Mouse (Mus musculus) liver, embryonic 14.5 days (tissue): ENCODE data around the gene C2cd2l. TPM values are rescaled to one million over a fixed set of nuclear protein-coding genes. Genes with fewer than 3 reads are reported as not detected.

Experiments
- ATAC-seq: fragments of 200-750 bp; cut with Nextera tagmentation; 2 replicates; pipeline ENCODE4 v1.8.0; 2017; ENCODE audit warnings: moderate number of reproducible peaks, mild to moderate bottlenecking, moderate library complexity; ENCODE audit not compliant: insufficient read depth
- DNase-seq, 3 experiments: peaks; one replicate each; pipeline ENCODE4 v3.0.0-alpha.2; 2012 to 2013; ENCODE audit warnings: low read depth in 3 of 3, low spot score in 3 of 3
- H3K27ac ChIP-seq: fragments of 300-500 bp; sonication (generic); 2 replicates; pipeline ENCODE4 v1.5.1; 2014; ENCODE audit warnings: moderate library complexity, mild to moderate bottlenecking, control low read depth, inconsistent platforms
- H3K27me3 ChIP-seq: fragments of 300-500 bp; sonication (generic); 2 replicates; pipeline ENCODE4 v1.6.1; 2014; ENCODE audit warnings: mild to moderate bottlenecking, low read length, moderate library complexity; ENCODE audit not compliant: control insufficient read depth, insufficient read depth
- H3K36me3 ChIP-seq: fragments of 300-500 bp; sonication (generic); replicated peaks from 2 replicates; pipeline ENCODE4 v1.6.1; 2014; ENCODE audit warnings: low read depth; ENCODE audit not compliant: control insufficient read depth, insufficient read depth
- H3K4me1 ChIP-seq, 2 experiments: fragments of 200-500 bp in 1 of 2; fragments of 300-500 bp in 1 of 2; sonication (generic) in 1 of 2; replicated peaks; 2 replicates each; pipeline ENCODE4 v1.6.1; 2012 to 2014; ENCODE audit warnings: antibody characterized with exemption in 1 of 2, inconsistent platforms in 1 of 2, low read length in 1 of 2; ENCODE audit not compliant: control insufficient read depth in 2 of 2, insufficient read depth in 2 of 2
- H3K4me2 ChIP-seq: fragments of 300-500 bp; sonication (generic); 2 replicates; pipeline ENCODE4 v1.6.1; 2014; ENCODE audit warnings: low read depth, mild to moderate bottlenecking, control low read depth, moderate library complexity
- H3K4me3 ChIP-seq, 2 experiments: fragments of 200-500 bp in 1 of 2; fragments of 300-500 bp in 1 of 2; sonication (generic) in 1 of 2; 2 replicates each; pipeline ENCODE4 v1.5.1; 2012 to 2014; ENCODE audit warnings: low read depth in 2 of 2, low read length in 2 of 2, mild to moderate bottlenecking in 2 of 2, control low read depth in 1 of 2, inconsistent platforms in 1 of 2, moderate library complexity in 1 of 2; ENCODE audit not compliant: insufficient read depth in 1 of 2
- H3K9ac ChIP-seq: fragments of 300-500 bp; sonication (generic); replicated peaks from 2 replicates; pipeline ENCODE4 v1.6.1; 2014; ENCODE audit warnings: mild to moderate bottlenecking, control low read depth, moderate library complexity
- H3K9me3 ChIP-seq: fragments of 300-500 bp; sonication (generic); 2 replicates; pipeline ENCODE4 v1.6.1; 2016; ENCODE audit warnings: low read length, mixed read lengths; ENCODE audit not compliant: control insufficient read depth
- CTCF ChIP-seq: IDR thresholded peaks from 2 replicates; pipeline ENCODE4 v1.5.1; 2016; ENCODE audit warnings: antibody characterized with exemption, low read depth, control low read depth
- EP300 ChIP-seq: IDR thresholded peaks from 2 replicates; pipeline ENCODE4 v1.6.1; 2016; ENCODE audit warnings: antibody characterized with exemption, low read depth
- WGBS: fragments of 180-500 bp; shearing (Covaris S2); extraction: QIAGEN DNeasy Blood & Tissue Kit; methylation state at CpG from one replicate; pipeline ENCODE4 v1.1.7; 2014; ENCODE audit not compliant: insufficient replicate concordance; 5-methylcytosine and 5-hydroxymethylcytosine counted together
- polyA plus RNA-seq, 2 experiments: library from polyadenylated mRNA; depleted of rRNA in 1 of 2; stranded (reverse) in 1 of 2; unstranded in 1 of 2; fragments of >200 nt; fragmentation: Nextera tagmentation in 1 of 2; extraction: Ambion mirVana in 1 of 2; gene quantifications; 2 replicates each; pipeline versions ENCODE4 v1.2.1 to v1.2.3; 2012 to 2014

C2cd2l gene
- polyA plus RNA-seq, 2 experiments = 7.4 to 13.0 TPM

GRCm38 (mm10) chr9:44269077-44269476 is 51.0 kb downstream of the C2cd2l start:
- H3K9me3 ChIP-seq = no peaks in the 10 kb centered on the region
- WGBS = 69% methylated on average over 3 of the region's 3 CpGs
- DNase-seq (peak in 1 of 3 experiments; percentile 47), ATAC-seq (no peak)
- peaks cover 3 to 18% of the 10 kb centered on the region in 2 experiments; a peak in 2 of 4 replicates for H3K4me1 ChIP-seq
- H3K4me3 ChIP-seq = no peak overlapping the region
- no peak overlapping the region; the same call in 1 of the 2 replicates for H3K4me2 ChIP-seq
- H3K36me3 ChIP-seq = peaks cover 11% of the 10 kb centered on the region; the same call in 1 of the 2 replicates
- TF ChIP-seq CTCF (peak; percentile 81), EP300 (no peak)
- H3K27me3 ChIP-seq = no peaks in the 10 kb centered on the region
- H3K9ac ChIP-seq = no peak overlapping the region
- H3K27ac ChIP-seq = no peak overlapping the region

GRCm38 (mm10) chr9:44268432-44268831 is 51.7 kb downstream of the C2cd2l start, which contains the start of gene Nlrx1:
Gene Nlrx1 (minus strand): TSS chr9:44268599.
- Histone ChIP-seq H3K4me3 (peak within 1 kb of the TSS; percentile 45 to 59), H3K4me2 (peak within 1 kb of the TSS; percentile 72), H3K27me3 (no peaks in the 10 kb centered on the region), H3K9me3 (no peaks in the 10 kb centered on the region), H3K27ac (peak within 1 kb of the TSS; percentile 3; the same call in 1 of the 2 replicates), H3K36me3 (peaks cover 7% of the 10 kb centered on the region; the same call in 1 of the 2 replicates), H3K4me1 (peaks cover 3 to 18% of the 10 kb centered on the region in 2 experiments; a peak in 2 of 4 replicates), H3K9ac (peak within 1 kb of the TSS; percentile 75)
- DNase-seq (peak in 1 of 3 experiments; percentile 66), ATAC-seq (peak; percentile 70)
- WGBS = 10% methylated on average over 6 of the region's 6 CpGs
- TF ChIP-seq CTCF (no peak), EP300 (no peak)

GRCm38 (mm10) chr9:44268027-44268360 is 52.1 kb downstream of the C2cd2l start:
- peak overlapping the region; percentile 3; the same call in 1 of the 2 replicates for H3K27ac ChIP-seq
- ATAC-seq (peak; percentile 86), DNase-seq (peak in 1 of 3 experiments; percentile 85)
- H3K4me1 ChIP-seq = peaks cover 3 to 18% of the 10 kb centered on the region in 2 experiments; a peak in 2 of 4 replicates
- H3K9me3 ChIP-seq = no peaks in the 10 kb centered on the region
- peaks cover 3% of the 10 kb centered on the region; the same call in 1 of the 2 replicates for H3K36me3 ChIP-seq
- peak overlapping the region; percentile 45 to 59 for H3K4me3 ChIP-seq
- peak overlapping the region; percentile 75 for H3K9ac ChIP-seq
- no peak for TF ChIP-seq EP300
- TF ChIP-seq CTCF = peak; percentile 87
- WGBS = 1% methylated on average over 28 of the region's 28 CpGs
- H3K4me2 ChIP-seq = peak overlapping the region; percentile 72
- H3K27me3 ChIP-seq = no peaks in the 10 kb centered on the region

GRCm38 (mm10) chr9:44267319-44268026 is 52.6 kb downstream of the C2cd2l start:
- peaks cover 3 to 18% of the 10 kb centered on the region in 2 experiments; a peak in 2 of 4 replicates for H3K4me1 ChIP-seq
- peak; percentile 41 for TF ChIP-seq CTCF
- TF ChIP-seq EP300 = no peak
- peak overlapping the region; percentile 75 for H3K9ac ChIP-seq
- H3K4me3 ChIP-seq = peak overlapping the region; percentile 45 to 59
- H3K4me2 ChIP-seq = peak overlapping the region; percentile 72
- H3K27ac ChIP-seq = peak overlapping the region; percentile 3; the same call in 1 of the 2 replicates
- no peak for DNase-seq
- WGBS = 9% methylated on average over 23 of the region's 23 CpGs
- H3K36me3 ChIP-seq = no peaks in the 10 kb centered on the region
- H3K9me3 ChIP-seq = no peaks in the 10 kb centered on the region
- no peak for ATAC-seq
- no peaks in the 10 kb centered on the region for H3K27me3 ChIP-seq
